Mouse (Mus musculus) kidney, adult 9 months (tissue): ENCODE measurements around the gene Insm1.

Source experiments
- DNase-seq: peaks from one replicate; pipeline ENCODE4 v3.0.0; 2022

Gene Insm1

DNA sequence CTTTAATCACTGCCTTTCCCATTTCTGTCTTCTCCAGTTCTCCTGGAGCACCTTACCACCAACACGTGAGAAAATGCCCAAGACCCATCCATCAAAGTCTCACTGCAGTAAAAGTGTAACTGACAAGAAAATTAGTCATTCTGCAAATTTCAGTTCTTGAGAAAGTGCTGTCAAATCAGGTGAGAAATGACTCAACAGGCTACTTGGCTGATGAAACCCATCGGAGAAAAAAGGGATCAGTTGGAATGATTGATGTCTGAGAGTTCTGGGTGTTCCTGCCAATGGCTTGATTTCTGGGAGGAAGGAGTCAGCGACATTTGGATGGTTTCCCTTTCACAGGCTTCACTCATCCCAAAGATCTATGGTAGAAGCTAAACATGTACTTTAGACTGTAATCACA, 44.8 kb downstream of the Insm1 start:
- DNase-seq = no peak
